Mouse (Mus musculus) lung, postnatal 36 days (tissue): ENCODE data around the gene Smok2b.
"Not testable (repeated sequence)": the region's sequence is repeated elsewhere in the genome, so short reads cannot be mapped to it uniquely, and the experiment has no call there.

Experiments used
- DNase-seq: peaks from one replicate; pipeline ENCODE4 v3.0.0; 2022; ENCODE audit warnings: mixed read lengths

The Smok2b gene

GRCm38 (mm10) chr17:13229957-13230356, at the start of gene Smok2b:
Gene Smok2b (plus strand): TSS chr17:13230257.
- DNase-seq, result not testable (repeated sequence)

DNA sequence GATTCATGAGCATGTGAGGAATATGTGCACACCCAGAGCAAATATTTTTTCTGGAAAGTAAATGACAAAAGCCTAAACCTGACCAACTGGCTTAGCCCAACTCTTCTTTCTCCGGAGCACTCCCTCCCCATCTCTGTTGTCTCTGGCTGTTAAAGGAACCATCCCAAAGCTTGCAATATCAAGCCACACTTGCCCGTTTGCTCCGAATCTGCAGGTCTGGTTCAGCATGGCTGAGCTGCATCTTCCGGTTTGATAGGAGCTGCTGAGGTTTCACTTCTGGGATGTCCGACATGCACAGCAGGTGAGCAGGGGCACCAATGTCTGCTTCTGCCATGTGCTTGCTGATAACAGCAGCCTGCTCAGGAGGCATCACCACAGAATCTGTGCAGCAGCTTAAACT, 49.6 kb upstream of the Smok2b start:
- not testable (repeated sequence) for DNase-seq

- DNase-seq, result not testable (repeated sequence)
Measured at GRCm38 (mm10) chr17:13182712-13183111, 47.3 kb upstream of the Smok2b start.

- DNase-seq, result not testable (repeated sequence)
Measured at GRCm38 (mm10) chr17:13184514-13184913, 45.5 kb upstream of the Smok2b start.

- DNase-seq, result not testable (repeated sequence)
Measured at GRCm38 (mm10) chr17:13186541-13186940, 43.5 kb upstream of the Smok2b start.

GRCm38 (mm10) chr17:13187621-13188020, 42.4 kb upstream of the Smok2b start:
- not testable (repeated sequence) for DNase-seq

DNA sequence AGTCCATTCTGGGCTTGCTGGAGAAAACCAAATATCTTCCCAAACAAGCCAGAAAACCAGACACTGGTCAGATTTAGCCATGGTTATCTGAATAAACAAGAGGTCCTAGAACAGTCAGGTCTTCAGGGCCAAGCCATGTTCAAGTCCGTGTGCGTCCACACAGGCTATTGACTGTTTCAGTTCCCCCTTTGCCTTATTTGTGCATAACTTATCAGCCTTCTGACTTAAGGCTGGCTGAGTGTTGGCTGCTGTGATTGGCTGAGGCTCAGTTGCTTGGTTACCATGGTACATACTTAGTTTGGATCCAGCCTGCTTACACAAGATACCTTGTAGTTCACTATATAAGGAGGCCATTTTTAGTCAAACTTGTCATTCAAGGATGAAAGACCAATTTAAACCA, 41.2 kb upstream of the Smok2b start:
- not testable (repeated sequence) for DNase-seq

DNA sequence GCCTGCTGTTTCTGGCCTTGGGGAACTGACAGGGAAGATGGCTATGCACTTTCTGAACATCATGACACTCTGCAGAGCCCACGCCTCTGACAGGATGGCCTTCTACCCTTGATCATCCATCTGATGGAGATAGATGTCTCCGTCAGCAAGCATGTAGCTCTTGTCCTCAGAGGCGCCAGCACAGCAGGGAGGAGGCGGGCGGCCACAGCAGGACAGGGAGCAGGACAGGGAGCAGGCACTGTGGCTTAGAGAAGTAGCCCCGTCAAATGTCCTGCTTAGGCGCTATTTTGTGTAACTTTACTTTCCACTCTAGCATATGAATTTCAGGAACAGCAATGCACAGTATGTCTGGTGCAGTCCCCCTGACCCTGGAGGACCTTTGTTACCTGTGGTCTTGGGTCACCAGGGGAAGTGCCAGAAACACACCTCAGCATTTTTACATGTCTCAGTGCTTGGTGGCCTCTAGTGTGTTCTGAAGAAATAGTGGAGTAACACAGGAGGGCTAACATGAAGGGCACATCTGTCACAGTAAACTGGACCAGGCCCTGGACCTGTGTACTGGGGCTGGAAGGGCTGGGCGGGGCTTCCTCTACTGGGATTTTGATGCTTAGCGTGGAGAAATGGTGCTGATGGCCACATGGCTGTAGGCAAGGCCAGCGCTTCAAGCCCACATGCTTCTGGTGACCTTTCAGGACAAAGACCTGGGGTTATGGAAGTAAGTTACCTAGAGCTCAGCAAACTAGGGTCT, 39.0 kb upstream of the Smok2b start:
- DNase-seq, result not testable (repeated sequence)

- DNase-seq, result peak; percentile 48
Measured at GRCm38 (mm10) chr17:13196486-13196885, 33.6 kb upstream of the Smok2b start.

DNA sequence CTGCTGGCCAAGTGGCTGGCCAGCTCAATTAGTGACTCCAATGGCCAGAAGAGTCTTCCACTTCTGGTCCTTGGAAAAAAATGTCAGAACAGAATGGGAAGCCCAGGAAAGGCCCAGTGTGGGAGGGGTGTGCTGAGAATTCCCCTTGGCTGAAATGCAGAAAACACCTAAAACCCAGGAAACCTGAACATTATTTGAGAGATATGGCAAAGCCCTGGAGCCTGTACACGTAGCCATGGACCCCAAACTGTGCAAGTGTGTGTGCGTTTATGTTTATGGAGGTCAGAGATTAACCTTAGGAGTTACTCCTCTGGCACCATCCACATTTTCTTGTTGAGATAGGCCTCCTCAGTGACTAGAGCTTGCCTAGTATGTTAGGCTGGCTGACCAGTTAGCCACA, 31.2 kb upstream of the Smok2b start:
- not testable (repeated sequence) for DNase-seq

DNA sequence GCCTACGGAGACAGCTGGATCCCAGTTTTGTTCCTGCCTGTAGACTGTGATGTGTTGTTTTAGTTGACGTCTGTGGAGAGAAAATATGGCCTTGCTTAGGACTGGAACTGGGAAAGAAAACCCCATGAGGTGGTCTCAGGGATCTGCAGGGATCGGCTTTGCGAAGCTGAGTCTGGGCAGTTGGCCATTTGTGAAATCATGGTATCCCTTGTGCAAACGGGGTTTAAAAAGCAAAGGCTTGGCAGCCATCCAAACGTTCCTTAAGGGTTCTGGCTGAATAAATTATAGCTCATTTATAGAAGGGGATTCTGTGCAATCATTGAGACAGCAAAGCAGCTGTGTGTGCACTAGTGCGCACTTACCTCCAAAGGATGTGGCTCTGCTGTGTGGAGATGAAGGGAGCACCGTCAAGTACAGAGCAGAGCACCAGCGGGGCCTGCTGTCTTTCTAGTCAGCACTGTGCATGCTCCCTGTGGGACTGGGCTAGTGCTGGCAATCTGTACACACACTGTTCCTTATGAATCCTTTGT, 30.1 kb upstream of the Smok2b start:
- not testable (repeated sequence) for DNase-seq

DNA sequence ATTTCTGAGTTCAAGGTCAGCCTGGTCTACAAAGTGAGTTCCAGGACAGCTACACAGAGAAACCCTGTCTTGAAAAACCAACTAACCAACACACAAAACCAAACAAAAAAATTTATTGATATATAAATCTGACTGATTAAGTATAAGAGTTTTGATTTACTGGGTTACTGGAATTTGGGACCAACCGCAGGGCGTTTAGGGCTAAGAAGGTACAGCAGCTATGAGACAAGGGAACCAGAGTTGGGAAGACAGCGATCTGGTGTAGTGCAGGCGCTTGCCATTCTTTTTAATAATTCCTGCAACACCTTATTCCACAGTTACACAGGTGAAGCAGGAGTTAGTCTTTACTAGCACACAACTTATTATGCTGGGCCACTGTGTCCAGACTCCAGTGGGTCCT, 28.5 kb upstream of the Smok2b start:
- not testable (repeated sequence) for DNase-seq

DNA sequence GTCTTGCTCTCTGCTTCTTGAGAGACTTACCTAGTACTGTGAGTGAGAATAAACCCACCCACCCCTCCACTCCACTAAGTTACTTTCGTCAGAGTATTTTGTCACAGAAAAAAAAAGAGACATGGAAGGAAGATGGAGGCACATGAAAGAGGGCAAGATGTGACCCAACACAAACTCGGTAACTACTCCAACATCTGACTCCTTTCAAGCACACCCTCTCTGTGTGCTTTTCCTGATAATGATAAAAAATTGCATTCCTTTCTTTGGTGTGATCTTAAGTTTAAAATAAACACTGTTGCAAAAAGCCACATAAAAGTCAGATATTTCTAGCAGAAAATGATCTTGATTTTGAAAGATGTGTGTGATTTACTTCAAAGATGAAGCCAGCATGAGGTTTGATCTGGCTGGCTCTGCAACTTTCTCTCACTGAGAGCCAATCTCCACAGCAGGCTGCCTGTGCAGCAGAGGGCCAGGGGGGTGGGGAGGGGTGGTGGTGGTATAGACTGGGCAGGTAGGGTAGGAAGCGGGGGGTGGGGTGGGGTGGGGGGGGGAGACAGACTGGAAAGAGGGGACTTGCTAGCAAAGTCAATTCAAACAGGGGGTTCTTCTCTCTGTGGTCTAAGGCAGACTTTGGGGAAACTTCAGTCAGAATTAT, 27.5 kb upstream of the Smok2b start:
- DNase-seq, result not testable (repeated sequence)

GRCm38 (mm10) chr17:13205247-13205646, 24.8 kb upstream of the Smok2b start:
- peak; percentile 21 for DNase-seq

DNA sequence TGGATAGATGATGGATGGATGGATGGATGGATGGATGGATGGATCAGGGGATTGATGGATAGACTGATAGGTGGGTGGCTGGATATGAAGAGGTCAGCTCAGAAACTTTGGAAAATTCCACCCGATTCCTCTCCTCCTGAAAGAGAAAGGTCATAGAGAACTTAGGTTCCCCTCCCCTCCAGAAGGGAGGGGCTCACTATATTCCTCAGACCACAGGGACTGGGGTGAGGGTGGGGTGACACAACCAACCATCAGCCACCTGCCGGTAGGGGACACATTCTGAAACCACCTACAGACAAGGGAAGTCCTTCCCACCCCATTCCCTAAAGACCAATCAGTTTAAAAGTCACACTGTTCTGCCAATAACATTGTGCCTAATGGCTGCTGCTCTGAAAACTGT, 23.6 kb upstream of the Smok2b start:
- no peak for DNase-seq

DNA sequence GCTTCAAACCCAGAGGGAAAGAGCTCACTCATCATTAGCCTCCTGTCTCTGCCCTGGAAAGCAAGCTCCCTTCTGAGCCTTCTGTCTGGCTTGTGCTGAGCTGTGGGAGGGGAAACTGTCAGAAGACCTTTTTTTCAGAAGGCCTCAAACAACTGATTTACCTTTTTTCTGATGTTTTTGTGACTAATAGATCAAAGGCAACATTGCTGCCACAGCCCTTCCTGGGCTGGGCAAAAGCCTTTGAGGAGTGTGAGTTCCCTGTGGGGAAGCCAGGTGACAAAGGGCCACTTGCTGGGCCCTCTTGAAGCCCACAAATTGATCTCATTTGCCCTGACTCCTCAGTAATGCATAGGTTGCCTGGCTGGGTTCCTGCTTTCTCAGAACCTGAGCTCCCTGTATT, 21.6 kb upstream of the Smok2b start:
- not testable (repeated sequence) for DNase-seq

GRCm38 (mm10) chr17:13212136-13212850, 17.8 kb upstream of the Smok2b start:
- peak; percentile 81 for DNase-seq

DNA sequence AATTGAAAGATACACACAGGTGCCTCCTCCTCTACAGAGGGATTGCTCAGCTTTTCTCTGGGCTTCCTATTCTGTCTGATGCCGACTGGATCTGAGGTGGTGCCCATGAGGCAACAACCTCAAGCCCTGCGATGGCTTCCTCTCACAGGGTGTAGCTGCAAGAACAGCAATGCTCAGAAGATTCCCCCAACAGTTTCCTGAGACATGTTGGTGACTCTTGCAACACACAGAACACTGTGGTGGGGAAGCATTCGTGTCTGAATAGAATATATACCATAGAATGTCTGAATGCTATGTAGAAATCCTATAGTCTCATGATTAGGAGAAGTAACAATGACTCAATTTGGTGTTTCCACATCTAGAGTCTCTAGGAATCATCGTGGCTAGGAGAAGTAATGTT, 15.9 kb upstream of the Smok2b start:
- no peak for DNase-seq

DNA sequence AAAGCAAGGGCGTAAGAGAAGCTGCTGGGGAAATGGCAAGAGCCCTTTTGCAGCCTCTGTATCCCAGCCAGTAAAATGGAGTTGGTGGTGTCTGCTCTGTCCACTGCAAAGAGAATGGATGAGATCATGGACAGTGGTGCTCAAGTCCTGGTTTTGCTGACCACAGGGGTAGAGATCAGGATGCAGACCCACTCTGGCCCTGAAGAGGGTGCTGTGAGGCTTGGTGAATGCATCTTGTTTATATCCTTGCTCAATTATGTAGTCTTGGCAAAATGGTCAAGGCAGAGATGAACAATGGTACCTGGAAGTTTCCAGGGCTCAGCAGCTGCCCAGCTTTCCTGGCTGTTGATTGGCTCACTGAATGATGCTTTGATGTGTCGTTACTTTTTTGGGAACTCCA, 14.5 kb upstream of the Smok2b start:
- DNase-seq, result no peak

GRCm38 (mm10) chr17:13220888-13221287, 9.2 kb upstream of the Smok2b start, which contains the start of gene Smok2a:
Gene Smok2a (plus strand): TSS chr17:13221188.
- DNase-seq, result no peak

DNA sequence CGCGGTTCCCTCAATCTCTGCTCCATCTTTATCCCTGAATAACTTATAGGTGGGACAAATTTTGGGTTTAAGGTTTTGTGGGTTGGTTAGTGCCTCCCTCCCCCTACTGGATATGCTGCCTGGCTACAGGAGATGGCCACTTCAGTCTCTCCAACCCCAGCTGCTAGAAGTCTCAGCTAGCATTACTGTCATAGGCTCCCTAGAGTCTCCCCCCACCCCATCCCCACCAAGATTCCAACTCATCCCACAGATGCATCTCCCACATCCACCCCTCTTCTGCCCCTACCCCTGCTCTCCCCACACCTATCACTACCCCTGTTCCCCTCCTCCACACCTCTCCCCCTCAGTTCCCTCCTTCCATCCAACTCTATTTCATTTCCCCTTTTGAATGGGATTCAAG, 8.1 kb upstream of the Smok2b start:
- DNase-seq, result not testable (repeated sequence)

DNA sequence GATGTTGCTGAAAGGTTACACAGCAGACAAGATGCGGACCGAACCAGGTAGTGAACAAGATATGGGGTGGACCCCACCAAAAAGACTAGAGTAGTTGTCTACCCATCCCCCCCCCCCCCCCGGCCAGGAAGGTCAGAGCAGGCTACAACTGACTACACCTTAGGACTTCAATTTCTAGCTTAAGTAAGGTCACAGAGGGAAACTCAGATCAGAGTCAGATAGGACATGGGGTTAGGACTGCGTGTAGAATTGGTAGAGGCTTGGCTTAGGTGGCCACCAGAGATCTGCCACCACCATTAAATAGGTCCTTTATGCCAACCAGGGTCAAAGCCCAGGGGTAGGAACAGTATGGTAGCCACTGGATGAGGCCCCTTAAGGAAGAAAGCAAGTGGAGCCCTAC, 9.4 kb downstream of the Smok2b start:
- DNase-seq, result not testable (repeated sequence)
